Mouse (Mus musculus): ENCODE data around the gene 6430531B16Rik. TPM values are rescaled to one million over a fixed set of nuclear protein-coding genes. Genes with fewer than 3 reads are reported as not detected.

Gene 6430531B16Rik
- total RNA-seq (2014; rRNA removed; ENCODE audit: low replicate concordance) (not detected in 2 replicates), polyA plus RNA-seq (2015; fragmentation: Nextera tagmentation; extraction: Ambion mirVana) (0.23 TPM in 1 of 2 replicates, not detected in the other)

DNA sequence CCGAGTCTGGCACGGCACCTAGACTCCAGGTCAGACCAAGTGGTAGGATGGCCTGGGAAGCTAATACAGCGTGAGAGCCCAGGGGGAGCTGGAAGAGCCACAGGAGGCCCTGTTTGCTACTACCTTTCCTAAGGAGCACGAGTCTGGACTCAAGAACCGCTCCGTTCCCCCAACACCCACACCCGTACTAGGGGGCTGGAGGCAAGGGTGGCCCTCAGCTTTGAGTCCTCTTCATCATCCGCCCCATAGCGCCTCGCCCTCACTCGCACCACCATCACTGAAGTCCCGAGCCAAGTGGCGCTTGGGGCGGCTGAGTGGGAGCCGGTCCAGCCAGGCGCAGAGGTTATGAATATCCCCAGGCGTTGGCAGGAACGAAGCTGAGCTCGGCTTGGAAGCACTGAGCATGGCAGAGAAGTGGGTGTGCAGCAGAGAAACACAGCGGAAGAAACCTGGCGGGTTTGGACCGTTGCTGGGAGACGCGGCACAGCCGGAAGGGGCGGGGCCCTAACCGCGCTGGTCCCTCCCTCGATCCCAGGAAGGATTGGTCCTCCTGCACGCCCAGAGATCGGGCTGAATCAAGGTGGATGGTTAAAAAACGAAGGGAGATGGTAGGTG lies at the start of gene 6430531B16Rik:
Gene 6430531B16Rik, minus strand, starts transcription at position 478 of the 615 bp plus-strand sequence.
- WGBS: 5% methylated on average over 32 of the region's 32 CpGs
- DNase-seq (ENCODE audit: low spot score) (peak; percentile 59), ATAC-seq (ENCODE audit: insufficient read depth, low read depth) (peak; percentile 78)
- H3K27ac ChIP-seq (ENCODE audit: low read depth): no peak within 1 kb of the TSS
- no peaks in the 10 kb centered on the region for H3K9me3 ChIP-seq (replicated peaks; ENCODE audit: control insufficient read depth, low read length)
- TF ChIP-seq EP300 (IDR thresholded peaks at IDR 0.05; ENCODE audit: low read depth): no peak
- H3K4me1 ChIP-seq (ENCODE audit: control insufficient read depth, insufficient read depth): peaks cover 15% of the 10 kb centered on the region
- H3K27me3 ChIP-seq (ENCODE audit: control insufficient read depth, insufficient read depth, low read length): no peaks in the 10 kb centered on the region
- peak within 1 kb of the TSS; percentile 49 for H3K4me3 ChIP-seq (ENCODE audit: low read depth, low read length)
- H3K4me2 ChIP-seq (ENCODE audit: low read depth, low read length): peak within 1 kb of the TSS; percentile 78
- H3K36me3 ChIP-seq (replicated peaks; ENCODE audit: control insufficient read depth, insufficient read depth, low read length): no peaks in the 10 kb centered on the region
- no peak within 1 kb of the TSS for H3K9ac ChIP-seq (replicated peaks; ENCODE audit: low read depth, low read length)

DNA sequence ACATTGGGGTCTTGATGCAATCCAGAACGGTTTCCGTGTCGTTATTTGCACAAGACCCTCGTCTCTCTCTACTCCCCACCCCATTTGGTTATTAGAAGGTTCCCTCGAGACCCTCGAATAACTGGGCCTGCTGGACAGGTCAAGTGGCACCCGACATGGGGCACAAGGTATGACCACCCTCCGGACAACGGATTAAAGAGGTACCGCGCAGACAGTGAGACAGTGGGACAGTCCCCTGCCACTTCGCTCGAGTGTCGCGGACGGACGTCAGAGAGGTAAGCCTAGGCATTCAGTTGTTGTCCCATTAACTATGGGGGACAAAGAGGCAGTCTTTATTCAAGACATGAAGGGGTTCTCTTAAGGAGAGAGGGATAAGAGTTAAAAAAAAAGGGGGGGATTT lies 32.8 kb upstream of the 6430531B16Rik start:
- Histone ChIP-seq H3K9me3 (replicated peaks; ENCODE audit: control insufficient read depth, low read length) (no peaks in the 10 kb centered on the region), H3K27me3 (ENCODE audit: control insufficient read depth, insufficient read depth, low read length) (no peaks in the 10 kb centered on the region), H3K4me3 (ENCODE audit: low read depth, low read length) (no peak overlapping the region), H3K4me2 (ENCODE audit: low read depth, low read length) (no peak overlapping the region), H3K36me3 (replicated peaks; ENCODE audit: control insufficient read depth, insufficient read depth, low read length) (peaks cover 27% of the 10 kb centered on the region), H3K27ac (ENCODE audit: low read depth) (no peak overlapping the region), H3K9ac (replicated peaks; ENCODE audit: low read depth, low read length) (no peak overlapping the region), H3K4me1 (ENCODE audit: control insufficient read depth, insufficient read depth) (no peaks in the 10 kb centered on the region)
- DNase-seq (ENCODE audit: low spot score): no peak
- ATAC-seq (ENCODE audit: insufficient read depth, low read depth): no peak
- 95% methylated on average over 17 of the region's 17 CpGs for WGBS
- no peak for TF ChIP-seq EP300 (IDR thresholded peaks at IDR 0.05; ENCODE audit: low read depth)
- TF ChIP-seq CTCF (IDR thresholded peaks at IDR 0.05; ENCODE audit: low read depth): no peak

DNA sequence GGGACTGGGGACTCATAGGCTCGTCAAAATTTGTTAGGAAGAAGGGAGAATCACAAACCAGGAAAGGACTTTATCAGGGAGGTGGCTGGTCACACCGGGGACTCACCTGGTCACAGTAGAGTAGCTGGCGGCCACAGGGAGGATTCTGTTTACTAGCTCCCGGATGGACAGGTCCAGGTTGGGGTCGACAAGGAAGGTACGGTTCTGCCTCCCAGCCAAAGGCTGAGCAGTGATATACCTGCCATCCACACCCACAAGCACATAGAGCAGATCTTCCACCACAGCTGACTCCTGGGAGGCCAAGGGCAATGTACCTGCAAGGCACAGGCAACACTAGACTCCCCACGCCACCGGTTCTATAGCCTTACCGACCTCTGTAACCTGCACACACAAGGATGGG lies 29.2 kb upstream of the 6430531B16Rik start:
- H3K4me2 ChIP-seq (ENCODE audit: low read depth, low read length): no peak overlapping the region
- no peaks in the 10 kb centered on the region for H3K4me1 ChIP-seq (ENCODE audit: control insufficient read depth, insufficient read depth)
- H3K36me3 ChIP-seq (replicated peaks; ENCODE audit: control insufficient read depth, insufficient read depth, low read length): peaks cover 54% of the 10 kb centered on the region
- no peak overlapping the region for H3K9ac ChIP-seq (replicated peaks; ENCODE audit: low read depth, low read length)
- 88% methylated on average over 9 of the region's 9 CpGs for WGBS
- ATAC-seq (ENCODE audit: insufficient read depth, low read depth) (no peak), DNase-seq (ENCODE audit: low spot score) (no peak)
- H3K4me3 ChIP-seq (ENCODE audit: low read depth, low read length): no peak overlapping the region
- H3K9me3 ChIP-seq (replicated peaks; ENCODE audit: control insufficient read depth, low read length): no peaks in the 10 kb centered on the region
- TF ChIP-seq CTCF (IDR thresholded peaks at IDR 0.05; ENCODE audit: low read depth) (no peak), EP300 (IDR thresholded peaks at IDR 0.05; ENCODE audit: low read depth) (no peak)
- no peak overlapping the region for H3K27ac ChIP-seq (ENCODE audit: low read depth)
- H3K27me3 ChIP-seq (ENCODE audit: control insufficient read depth, insufficient read depth, low read length): no peaks in the 10 kb centered on the region

DNA sequence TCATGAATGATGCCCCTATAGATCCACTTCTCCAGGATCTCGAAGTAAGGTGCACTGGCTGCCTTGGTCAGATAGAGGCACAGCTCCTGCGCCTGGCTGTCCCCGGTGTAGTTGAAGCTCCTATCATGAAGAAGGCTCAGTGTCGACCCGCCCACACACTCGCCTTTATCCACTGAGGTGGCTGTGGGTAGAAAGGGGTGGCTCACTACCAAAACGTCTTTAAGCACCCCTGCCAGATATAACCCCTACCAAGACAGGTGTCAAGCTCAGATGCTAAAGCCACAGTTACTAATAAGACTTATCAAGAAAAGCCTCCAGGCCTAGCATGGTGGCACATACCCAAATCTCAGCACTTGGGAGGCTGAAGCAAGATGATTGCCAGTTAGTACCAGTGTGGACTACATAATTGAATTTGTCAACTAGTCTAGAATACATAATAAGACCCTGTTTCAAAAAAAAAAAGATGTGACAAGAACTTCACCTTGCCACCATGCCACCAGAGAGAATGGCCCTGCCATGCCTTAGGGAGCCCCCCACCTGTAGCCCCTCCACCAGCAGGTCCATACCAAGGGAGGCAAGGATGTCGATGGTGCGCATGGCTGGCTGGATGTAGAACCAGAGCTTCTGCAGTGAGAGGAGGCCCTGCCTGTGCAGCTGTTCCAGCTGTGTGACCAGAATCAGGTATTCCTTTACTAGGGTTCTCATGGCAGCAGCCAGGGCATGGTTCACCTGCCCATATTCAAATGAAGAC lies 28.5 kb upstream of the 6430531B16Rik start:
- Histone ChIP-seq H3K9ac (replicated peaks; ENCODE audit: low read depth, low read length) (no peak overlapping the region), H3K4me3 (ENCODE audit: low read depth, low read length) (no peak overlapping the region), H3K36me3 (replicated peaks; ENCODE audit: control insufficient read depth, insufficient read depth, low read length) (peaks cover 60% of the 10 kb centered on the region), H3K4me2 (ENCODE audit: low read depth, low read length) (no peak overlapping the region), H3K9me3 (replicated peaks; ENCODE audit: control insufficient read depth, low read length) (no peaks in the 10 kb centered on the region), H3K27ac (ENCODE audit: low read depth) (no peak overlapping the region), H3K27me3 (ENCODE audit: control insufficient read depth, insufficient read depth, low read length) (no peaks in the 10 kb centered on the region), H3K4me1 (ENCODE audit: control insufficient read depth, insufficient read depth) (no peaks in the 10 kb centered on the region)
- no peak for ATAC-seq (ENCODE audit: insufficient read depth, low read depth)
- 77% methylated on average over 9 of the region's 9 CpGs for WGBS
- DNase-seq (ENCODE audit: low spot score): no peak
- TF ChIP-seq CTCF (IDR thresholded peaks at IDR 0.05; ENCODE audit: low read depth) (no peak), EP300 (IDR thresholded peaks at IDR 0.05; ENCODE audit: low read depth) (no peak)

DNA sequence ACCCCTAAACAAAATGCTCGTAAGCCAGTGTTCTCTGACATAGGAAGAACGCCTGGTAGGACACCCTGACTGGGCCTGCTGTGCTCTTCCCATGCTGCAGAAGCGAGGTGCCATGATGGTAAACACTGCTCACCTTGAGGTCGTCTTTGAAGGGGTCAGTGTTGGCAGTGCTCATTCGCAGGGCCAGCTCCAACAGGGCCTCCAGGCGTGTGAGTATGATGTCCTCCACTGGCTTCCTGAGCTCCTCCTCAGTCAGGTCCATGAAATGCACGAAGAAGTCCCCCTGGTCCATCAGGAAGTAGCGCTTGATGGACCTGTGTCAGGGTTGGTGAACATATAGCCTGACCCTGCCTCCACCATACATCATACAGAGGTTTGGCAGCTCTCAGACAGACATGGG lies 26.1 kb upstream of the 6430531B16Rik start:
- no peak overlapping the region for H3K4me2 ChIP-seq (ENCODE audit: low read depth, low read length)
- no peak overlapping the region for H3K27ac ChIP-seq (ENCODE audit: low read depth)
- TF ChIP-seq EP300 (IDR thresholded peaks at IDR 0.05; ENCODE audit: low read depth): no peak
- no peak for TF ChIP-seq CTCF (IDR thresholded peaks at IDR 0.05; ENCODE audit: low read depth)
- H3K36me3 ChIP-seq (replicated peaks; ENCODE audit: control insufficient read depth, insufficient read depth, low read length): peaks cover 70% of the 10 kb centered on the region
- no peak overlapping the region for H3K9ac ChIP-seq (replicated peaks; ENCODE audit: low read depth, low read length)
- no peaks in the 10 kb centered on the region for H3K27me3 ChIP-seq (ENCODE audit: control insufficient read depth, insufficient read depth, low read length)
- no peaks in the 10 kb centered on the region for H3K9me3 ChIP-seq (replicated peaks; ENCODE audit: control insufficient read depth, low read length)
- no peaks in the 10 kb centered on the region for H3K4me1 ChIP-seq (ENCODE audit: control insufficient read depth, insufficient read depth)
- no peak for DNase-seq (ENCODE audit: low spot score)
- H3K4me3 ChIP-seq (ENCODE audit: low read depth, low read length): no peak overlapping the region
- WGBS: 87% methylated on average over 8 of the region's 8 CpGs
- no peak for ATAC-seq (ENCODE audit: insufficient read depth, low read depth)
